Mouse (Mus musculus) embryonic facial prominence, embryonic 15.5 days (tissue): ENCODE data around the gene Ell. TPM values are rescaled to one million over a fixed set of nuclear protein-coding genes. Genes with fewer than 3 reads are reported as not detected.
"Not testable (repeated sequence)": the region's sequence is repeated elsewhere in the genome, so short reads cannot be mapped to it uniquely, and the experiment has no call there.

Source experiments
- ATAC-seq: fragments of 200-750 bp; cut with Nextera tagmentation; 2 replicates; pipeline ENCODE4 v1.8.0; 2017; ENCODE audit warnings: low read depth, moderate TSS enrichment; ENCODE audit not compliant: insufficient number of reproducible peaks, low FRiP score, low TSS enrichment
- H3K27ac ChIP-seq: fragments of 300-500 bp; sonication (generic); replicated peaks from 2 replicates; pipeline ENCODE4 v1.5.1; 2015; ENCODE audit warnings: mild to moderate bottlenecking, inconsistent platforms
- H3K27me3 ChIP-seq: fragments of 300-500 bp; sonication (generic); 2 replicates; pipeline ENCODE4 v1.6.1; 2015; ENCODE audit warnings: inconsistent platforms
- H3K36me3 ChIP-seq: fragments of 300-500 bp; sonication (generic); 2 replicates; pipeline ENCODE4 v1.6.1; 2015; ENCODE audit warnings: mild to moderate bottlenecking, inconsistent platforms
- H3K4me1 ChIP-seq: fragments of 300-500 bp; sonication (generic); 2 replicates; pipeline ENCODE4 v1.6.1; 2015; ENCODE audit warnings: inconsistent platforms
- H3K4me2 ChIP-seq: fragments of 300-500 bp; sonication (generic); replicated peaks from 2 replicates; pipeline ENCODE4 v1.6.1; 2015; ENCODE audit warnings: mild to moderate bottlenecking, inconsistent platforms
- H3K4me3 ChIP-seq: fragments of 300-500 bp; sonication (generic); replicated peaks from 2 replicates; pipeline ENCODE4 v1.5.1; 2015; ENCODE audit warnings: mild to moderate bottlenecking, inconsistent platforms
- H3K9ac ChIP-seq: fragments of 300-500 bp; sonication (generic); 2 replicates; pipeline ENCODE4 v1.6.1; 2015; ENCODE audit warnings: inconsistent platforms
- H3K9me3 ChIP-seq: fragments of 300-500 bp; sonication (generic); replicated peaks from 2 replicates; pipeline ENCODE4 v1.6.1; 2016; ENCODE audit warnings: inconsistent platforms
- WGBS: fragments of 180-500 bp; shearing (Covaris S2); methylation state at CpG from one replicate; pipeline ENCODE4 v1.1.7; 2015; 5-methylcytosine and 5-hydroxymethylcytosine counted together
- polyA plus RNA-seq: library from polyadenylated mRNA; unstranded; fragments of >200 nt; fragmentation: Nextera tagmentation; extraction: Ambion mirVana; gene quantifications from 2 replicates; pipeline ENCODE4 v1.2.1, GENCODE M21; 2015

The Ell gene
- polyA plus RNA-seq, 1 experiment from 2014 or later, result 22.7 TPM

GRCm38 (mm10) chr8:70570360-70570759 is 31.1 kb downstream of the Ell start:
- Histone ChIP-seq H3K4me3 (no peak overlapping the region), H3K27ac (no peak overlapping the region), H3K9me3 (no peaks in the 10 kb centered on the region), H3K4me1 (peaks cover 8% of the 10 kb centered on the region; the same call in 1 of the 2 replicates), H3K4me2 (no peak overlapping the region), H3K9ac (no peak overlapping the region), H3K36me3 (peaks cover 6% of the 10 kb centered on the region; the same call in 1 of the 2 replicates), H3K27me3 (no peaks in the 10 kb centered on the region)
- no peak for ATAC-seq

- Histone ChIP-seq H3K27ac (no peak overlapping the region), H3K9ac (no peak overlapping the region), H3K4me1 (0 out of 2 replicates have a peak, but pooled peaks cover 4% of the 10 kb centered on the region), H3K4me3 (no peak overlapping the region), H3K27me3 (no peaks in the 10 kb centered on the region), H3K9me3 (no peaks in the 10 kb centered on the region), H3K36me3 (peaks cover 7% of the 10 kb centered on the region; the same call in 1 of the 2 replicates), H3K4me2 (no peak overlapping the region)
- 82% methylated on average over 6 of the region's 6 CpGs for WGBS
- no peak for ATAC-seq
Measured at GRCm38 (mm10) chr8:70570990-70571389, 31.7 kb downstream of the Ell start.

- no peaks in the 10 kb centered on the region for H3K9me3 ChIP-seq
- H3K9ac ChIP-seq, result no peak overlapping the region
- no peaks in the 10 kb centered on the region for H3K27me3 ChIP-seq
- 0 out of 2 replicates have a peak, but pooled peaks cover 4% of the 10 kb centered on the region for H3K4me1 ChIP-seq
- ATAC-seq, result no peak
- no peak overlapping the region for H3K27ac ChIP-seq
- H3K4me2 ChIP-seq, result no peak overlapping the region
- no peak overlapping the region for H3K4me3 ChIP-seq
- peaks cover 18% of the 10 kb centered on the region for H3K36me3 ChIP-seq
Measured at GRCm38 (mm10) chr8:70574302-70574701, 35.0 kb downstream of the Ell start.

DNA sequence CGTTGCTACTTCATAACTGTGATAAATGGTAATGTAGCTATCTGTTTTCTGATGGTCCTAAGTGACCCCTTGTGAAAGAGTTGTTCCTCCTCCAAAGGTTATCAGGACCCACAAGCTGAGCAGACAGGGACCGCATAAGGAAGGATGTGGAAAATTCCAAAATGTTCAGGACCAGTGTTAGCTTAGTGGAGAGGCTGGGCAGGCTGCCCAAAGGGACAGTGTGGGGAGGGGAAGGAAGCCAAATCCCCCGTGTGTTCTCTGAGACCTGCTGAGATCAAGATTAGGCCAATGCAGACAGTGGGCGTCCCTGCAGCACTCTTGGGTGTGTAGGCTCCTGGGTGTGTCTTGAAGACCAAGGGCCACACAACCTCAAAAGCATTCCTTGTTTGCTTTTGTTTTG is 35.7 kb downstream of the Ell start:
- H3K4me3 ChIP-seq, result no peak overlapping the region
- no peak for ATAC-seq
- 87% methylated on average over 4 of the region's 4 CpGs for WGBS
- H3K9ac ChIP-seq, result no peak overlapping the region
- H3K27me3 ChIP-seq, result no peaks in the 10 kb centered on the region
- peaks cover 20% of the 10 kb centered on the region for H3K36me3 ChIP-seq
- 0 out of 2 replicates have a peak, but pooled peaks cover 4% of the 10 kb centered on the region for H3K4me1 ChIP-seq
- no peaks in the 10 kb centered on the region for H3K9me3 ChIP-seq
- no peak overlapping the region for H3K4me2 ChIP-seq
- H3K27ac ChIP-seq, result no peak overlapping the region

- Histone ChIP-seq H3K4me2 (no peak overlapping the region), H3K4me1 (no peaks in the 10 kb centered on the region), H3K36me3 (peaks cover 42% of the 10 kb centered on the region), H3K27me3 (no peaks in the 10 kb centered on the region), H3K4me3 (no peak overlapping the region), H3K9me3 (no peaks in the 10 kb centered on the region), H3K9ac (no peak overlapping the region), H3K27ac (no peak overlapping the region)
- no peak for ATAC-seq
- 90% methylated on average over 3 of the region's 3 CpGs for WGBS
Measured at GRCm38 (mm10) chr8:70577207-70577606, 38.0 kb downstream of the Ell start.

DNA sequence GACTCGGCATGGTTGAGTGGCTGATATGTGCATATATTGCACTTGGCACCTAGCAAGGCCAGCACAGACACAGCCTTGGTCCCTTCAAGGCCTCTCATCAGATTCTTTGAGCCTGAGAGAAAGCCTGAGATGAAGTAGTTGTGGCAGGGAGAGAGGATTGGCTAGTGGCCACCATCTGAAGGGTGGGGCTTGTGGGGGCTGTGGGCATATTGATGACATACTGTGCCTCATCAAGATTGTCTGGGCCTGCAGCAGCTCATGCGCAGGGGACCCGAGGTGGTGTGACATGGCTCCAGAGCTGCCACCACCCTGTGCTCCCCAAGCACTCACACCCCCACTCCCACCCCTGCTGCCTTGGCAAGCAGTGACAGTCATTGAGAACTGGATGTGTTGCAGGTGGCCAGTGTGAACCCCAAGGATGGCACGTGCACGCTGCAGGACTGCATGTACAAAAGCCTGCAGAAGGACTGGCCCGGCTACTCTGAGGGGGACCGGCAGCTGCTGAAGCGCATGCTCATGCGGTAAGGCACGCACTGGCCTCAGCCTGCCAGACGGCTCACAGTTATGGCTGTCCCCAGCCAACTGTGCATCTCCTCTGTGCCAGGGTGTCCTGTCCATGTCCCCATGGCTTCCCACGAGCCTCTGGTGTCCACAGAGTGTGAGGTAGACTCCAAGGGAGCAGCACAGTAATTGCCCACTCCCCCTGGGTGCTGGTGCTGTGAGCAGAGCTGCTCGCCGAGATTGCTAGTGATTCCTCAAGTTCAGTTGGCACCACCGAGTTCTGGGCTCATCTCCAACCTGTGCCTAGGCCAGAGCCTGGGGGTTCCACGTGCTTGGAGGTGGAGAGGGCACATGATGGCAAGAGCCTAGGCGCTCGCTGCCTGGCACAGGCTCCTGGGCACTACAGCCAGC is 44.5 kb downstream of the Ell start:
- Histone ChIP-seq H3K4me1 (no peaks in the 10 kb centered on the region), H3K36me3 (peaks cover 91% of the 10 kb centered on the region), H3K4me3 (no peak overlapping the region), H3K27me3 (no peaks in the 10 kb centered on the region), H3K27ac (no peak overlapping the region), H3K9ac (no peak overlapping the region), H3K4me2 (no peak overlapping the region), H3K9me3 (no peaks in the 10 kb centered on the region)
- 86% methylated on average over 18 of the region's 18 CpGs for WGBS
- ATAC-seq, result no peak

DNA sequence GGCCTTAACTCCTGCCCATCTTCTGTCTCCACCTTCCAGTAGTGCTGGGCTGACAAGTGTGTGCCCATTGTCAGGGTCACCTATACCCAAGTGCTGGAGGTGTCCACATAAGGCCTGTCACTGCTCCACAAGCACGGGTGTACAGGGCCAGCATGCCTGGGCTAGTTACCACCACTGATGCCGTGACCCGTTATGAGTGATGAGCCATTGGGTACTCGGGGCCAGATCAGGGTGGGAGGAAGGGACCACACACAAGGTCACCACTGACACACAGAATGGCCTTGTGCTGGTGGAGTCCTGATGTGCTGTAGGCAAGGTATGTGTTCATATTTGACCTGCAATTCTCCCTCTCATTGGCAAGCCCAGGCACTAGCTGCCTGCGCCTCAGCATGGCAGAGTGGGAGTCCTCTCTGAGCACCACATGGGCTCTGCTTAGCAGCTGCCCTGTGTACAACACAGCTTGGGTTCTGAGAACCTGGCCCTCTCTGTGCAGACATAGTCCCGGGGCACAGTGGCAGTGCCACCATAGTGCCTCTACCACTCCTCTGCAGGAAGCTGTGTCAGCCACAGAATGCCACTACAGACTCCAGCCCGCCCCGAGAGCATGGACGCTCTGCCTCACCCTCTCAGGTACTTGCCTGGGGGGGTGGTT is 45.5 kb downstream of the Ell start:
- no peaks in the 10 kb centered on the region for H3K9me3 ChIP-seq
- 85% methylated on average over 9 of the region's 9 CpGs for WGBS
- no peak overlapping the region for H3K4me3 ChIP-seq
- ATAC-seq, result no peak
- H3K36me3 ChIP-seq, result peaks cover 93% of the 10 kb centered on the region
- no peaks in the 10 kb centered on the region for H3K27me3 ChIP-seq
- no peaks in the 10 kb centered on the region for H3K4me1 ChIP-seq
- H3K27ac ChIP-seq, result no peak overlapping the region
- H3K4me2 ChIP-seq, result no peak overlapping the region
- no peak overlapping the region for H3K9ac ChIP-seq

- Histone ChIP-seq H3K27ac (no peak overlapping the region), H3K36me3 (peaks cover 95% of the 10 kb centered on the region), H3K4me1 (no peaks in the 10 kb centered on the region), H3K4me3 (no peak overlapping the region), H3K4me2 (no peak overlapping the region), H3K9ac (no peak overlapping the region), H3K27me3 (no peaks in the 10 kb centered on the region), H3K9me3 (no peaks in the 10 kb centered on the region)
- 35% methylated on average over 7 of the region's 7 CpGs for WGBS
- no peak for ATAC-seq
Measured at GRCm38 (mm10) chr8:70585258-70585652, 46.0 kb downstream of the Ell start.

DNA sequence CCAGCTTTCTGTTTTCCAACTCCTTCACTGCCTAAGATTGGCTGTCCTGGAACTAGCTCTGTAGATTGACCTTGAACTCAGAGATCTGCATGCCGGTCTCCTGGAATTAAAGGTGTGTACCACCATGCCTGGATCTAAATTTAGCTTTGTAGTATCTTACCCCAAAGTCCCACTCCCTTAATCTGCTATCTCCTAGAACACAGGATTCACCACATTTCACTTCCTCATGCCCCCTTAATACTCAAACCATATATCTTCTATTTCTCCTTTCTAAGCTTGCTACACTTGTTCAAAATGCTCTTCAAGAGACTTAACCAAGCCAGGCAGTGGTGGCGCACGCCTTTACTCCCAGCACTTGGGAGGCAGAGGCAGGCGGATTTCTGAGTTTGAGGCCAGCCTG is 48.7 kb downstream of the Ell start:
- H3K4me1 ChIP-seq, H3K4me2 ChIP-seq, H3K9me3 ChIP-seq, H3K4me3 ChIP-seq, ATAC-seq, H3K27me3 ChIP-seq, H3K9ac ChIP-seq, H3K27ac ChIP-seq: not testable (repeated sequence)
- peaks cover 87% of the 10 kb centered on the region for H3K36me3 ChIP-seq
- 91% methylated on average over 4 of the region's 4 CpGs for WGBS

- H3K4me1 ChIP-seq, result peaks cover 32% of the 10 kb centered on the region
- no peak overlapping the region for H3K4me2 ChIP-seq
- H3K9me3 ChIP-seq, result no peaks in the 10 kb centered on the region
- no peak overlapping the region for H3K4me3 ChIP-seq
- H3K9ac ChIP-seq, result no peak overlapping the region
- H3K36me3 ChIP-seq, result peaks cover 60% of the 10 kb centered on the region
- ATAC-seq, result no peak
- H3K27me3 ChIP-seq, result no peaks in the 10 kb centered on the region
- no peak overlapping the region for H3K27ac ChIP-seq
- WGBS, result 85% methylated on average over 12 of the region's 12 CpGs
Measured at GRCm38 (mm10) chr8:70591569-70591968, 52.3 kb downstream of the Ell start.

DNA sequence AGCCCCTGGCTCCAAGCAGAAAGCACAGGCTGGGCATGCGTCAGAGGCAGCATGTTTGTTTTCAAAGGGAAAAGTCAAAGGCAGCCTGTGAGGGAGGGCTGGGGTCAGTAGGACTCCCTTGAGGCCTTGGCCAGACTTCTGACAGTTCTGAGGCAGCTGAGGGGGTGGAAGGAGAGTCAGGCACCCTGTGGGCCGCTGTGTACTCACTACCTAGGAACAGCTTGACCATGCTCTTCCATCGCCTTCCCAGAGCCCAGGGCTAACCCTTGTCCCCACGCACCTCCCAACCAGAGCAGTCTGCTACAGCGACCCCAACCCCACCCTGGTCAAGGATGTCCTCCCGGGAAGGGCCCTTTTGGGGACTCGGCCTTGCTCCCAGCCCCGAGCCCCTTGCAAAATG is 53.9 kb downstream of the Ell start:
- peaks cover 47% of the 10 kb centered on the region for H3K4me1 ChIP-seq
- peak overlapping the region; percentile 98 for H3K4me2 ChIP-seq
- peaks cover 50% of the 10 kb centered on the region for H3K36me3 ChIP-seq
- H3K27me3 ChIP-seq, result no peaks in the 10 kb centered on the region
- peak overlapping the region; percentile 83 for H3K27ac ChIP-seq
- no peaks in the 10 kb centered on the region for H3K9me3 ChIP-seq
- ATAC-seq, result no peak
- peak overlapping the region; percentile 58; the same call in 1 of the 2 replicates for H3K4me3 ChIP-seq
- H3K9ac ChIP-seq, result 0 out of 2 replicates have a peak overlapping the region, but pooled peaks have one; percentile 23
- WGBS, result 46% methylated on average over 8 of the region's 8 CpGs
